Mouse (Mus musculus) myocyte (in vitro differentiated cells): ENCODE data around the gene Dvl3. TPM values are rescaled to one million over a fixed set of nuclear protein-coding genes. Genes with fewer than 3 reads are reported as not detected.

ENCODE experiments used
- H3K27me3 ChIP-seq: one replicate; pipeline ENCODE4 v1.6.1; 2011; ENCODE audit not compliant: control insufficient read depth, insufficient read depth, insufficient read length
- H3K36me3 ChIP-seq: one replicate; pipeline ENCODE4 v1.6.1; 2011; ENCODE audit not compliant: control insufficient read depth, insufficient read depth
- H3K4me2 ChIP-seq: one replicate; pipeline ENCODE4 v1.6.1; 2011; ENCODE audit warnings: low read depth, control low read depth
- H3K4me3 ChIP-seq: one replicate; pipeline ENCODE4 v1.5.1; 2011; ENCODE audit warnings: mild to moderate bottlenecking, control low read depth, moderate library complexity
- H3K79me2 ChIP-seq: one replicate; pipeline ENCODE4 v1.6.1; 2011; ENCODE audit not compliant: control insufficient read depth, insufficient read depth
- H3ac ChIP-seq: one replicate; pipeline ENCODE4 v1.6.1; 2011; ENCODE audit not compliant: control insufficient read depth, insufficient read length
- CEBPB ChIP-seq: IDR thresholded peaks from 2 replicates; pipeline ENCODE4 v1.6.1; 2011; ENCODE audit warnings: mild to moderate bottlenecking, moderate library complexity; ENCODE audit not compliant: poor library complexity, insufficient read depth, severe bottlenecking
- E2F4 ChIP-seq: IDR thresholded peaks from one replicate; pipeline ENCODE4 v1.6.1; 2011; ENCODE audit warnings: mild to moderate bottlenecking, control low read depth, moderate library complexity; ENCODE audit not compliant: insufficient read depth
- MAX ChIP-seq: IDR thresholded peaks from one replicate; pipeline ENCODE4 v1.6.1; 2011; ENCODE audit warnings: low read depth, mild to moderate bottlenecking, control low read depth
- MYOD1 ChIP-seq, 3 experiments: IDR thresholded peaks; one replicate each; pipeline ENCODE4 v1.6.1; 2011; ENCODE audit warnings: control low read depth in 2 of 3, low read depth in 2 of 3, mild to moderate bottlenecking in 2 of 3, moderate library complexity in 1 of 3; ENCODE audit not compliant: insufficient read length in 2 of 3, control insufficient read depth in 1 of 3
- MYOG ChIP-seq, 3 experiments: IDR thresholded peaks; one replicate each; pipeline ENCODE4 v1.6.1; 2011; ENCODE audit warnings: control low read depth in 2 of 3, low read depth in 2 of 3, mild to moderate bottlenecking in 2 of 3; ENCODE audit not compliant: insufficient read length in 2 of 3, control insufficient read depth in 1 of 3, insufficient read depth in 1 of 3
- POLR2A ChIP-seq: IDR thresholded peaks from one replicate; pipeline ENCODE4 v1.6.1; 2011; ENCODE audit warnings: low read depth, mild to moderate bottlenecking, control low read depth, moderate library complexity; ENCODE audit not compliant: insufficient read length
- POLR2AphosphoS2 ChIP-seq: IDR thresholded peaks from one replicate; pipeline ENCODE4 v1.6.1; 2011; ENCODE audit warnings: low read depth, control low read depth; ENCODE audit not compliant: insufficient read length
- REST ChIP-seq: IDR thresholded peaks from one replicate; pipeline ENCODE4 v1.6.1; 2011; ENCODE audit warnings: mild to moderate bottlenecking, control low read depth, moderate library complexity; ENCODE audit not compliant: insufficient read depth, insufficient read length
- SRF ChIP-seq: IDR thresholded peaks from one replicate; pipeline ENCODE4 v1.6.1; 2011; ENCODE audit warnings: low read depth; ENCODE audit not compliant: control insufficient read depth, insufficient read length
- TCF12 ChIP-seq: IDR thresholded peaks from one replicate; pipeline ENCODE4 v1.6.1; 2011; ENCODE audit warnings: mild to moderate bottlenecking, control low read depth; ENCODE audit not compliant: poor library complexity, insufficient read depth, severe bottlenecking
- TCF3 ChIP-seq: IDR thresholded peaks from one replicate; pipeline ENCODE4 v1.6.1; 2011; ENCODE audit warnings: low read depth, control low read depth; ENCODE audit not compliant: insufficient read length
- USF1 ChIP-seq: IDR thresholded peaks from one replicate; pipeline ENCODE4 v1.6.1; 2011; ENCODE audit warnings: low read depth, mild to moderate bottlenecking, control low read depth, moderate library complexity
- polyA plus RNA-seq: library from polyadenylated mRNA; unstranded; fragments of >200 nt; fragmentation: generic; extraction: Trizol; gene quantifications from one replicate; pipeline ENCODE4 v1.2.1, GENCODE M21; 2012; ENCODE audit warnings: missing spikeins

Gene Dvl3
- polyA plus RNA-seq, 1 experiment, result 32.9 TPM

GRCm38 (mm10) chr16:20489233-20489632 lies 27.5 kb upstream of the Dvl3 start:
- Histone ChIP-seq H3K36me3 (no peaks in the 10 kb centered on the region), H3ac (no peak overlapping the region)

GRCm38 (mm10) chr16:20490581-20490980 lies 26.2 kb upstream of the Dvl3 start:
- H3K27me3 ChIP-seq, result no peaks in the 10 kb centered on the region
- TF ChIP-seq TCF3 (no peak), USF1 (no peak), MYOD1 (IDR thresholded peaks at IDR 0.05; ENCODE audit: control insufficient read depth in 1 of 3, insufficient read length in 2 of 3, low read depth in 2 of 3) (no peak), MYOG (IDR thresholded peaks at IDR 0.05; ENCODE audit: control insufficient read depth in 1 of 3, insufficient read depth in 1 of 3, insufficient read length in 2 of 3, low read depth in 2 of 3) (no peak), REST (no peak), POLR2AphosphoS2 (no peak), POLR2A (no peak), E2F4 (no peak), SRF (no peak), TCF12 (no peak), CEBPB (no peak), MAX (no peak)
- no peak overlapping the region for H3K4me3 ChIP-seq
- H3K79me2 ChIP-seq, result no peaks in the 10 kb centered on the region
- H3K4me2 ChIP-seq, result no peak overlapping the region
- no peak overlapping the region for H3ac ChIP-seq
- H3K36me3 ChIP-seq, result no peaks in the 10 kb centered on the region

More at GRCm38 (mm10) chr16:20489233-20489632, 27.5 kb upstream of the Dvl3 start:
- Histone ChIP-seq H3K4me2 (no peak overlapping the region), H3K4me3 (no peak overlapping the region), H3K79me2 (no peaks in the 10 kb centered on the region), H3K27me3 (no peaks in the 10 kb centered on the region)
- no peak for TF ChIP-seq REST
- TF ChIP-seq POLR2AphosphoS2, result no peak
- TF ChIP-seq MYOG (IDR thresholded peaks at IDR 0.05; ENCODE audit: control insufficient read depth in 1 of 3, insufficient read depth in 1 of 3, insufficient read length in 2 of 3, low read depth in 2 of 3), result no peak
- TF ChIP-seq TCF3, result no peak
- TF ChIP-seq SRF, result no peak
- TF ChIP-seq TCF12, result no peak
- TF ChIP-seq MAX, result no peak
- no peak for TF ChIP-seq POLR2A
- no peak for TF ChIP-seq USF1
- TF ChIP-seq E2F4, result no peak
- no peak for TF ChIP-seq CEBPB

GRCm38 (mm10) chr16:20491301-20491700 lies 25.5 kb upstream of the Dvl3 start:
- H3K36me3 ChIP-seq, result no peaks in the 10 kb centered on the region
- H3K27me3 ChIP-seq, result no peaks in the 10 kb centered on the region

GRCm38 (mm10) chr16:20493452-20493851 lies 23.3 kb upstream of the Dvl3 start:
- no peaks in the 10 kb centered on the region for H3K27me3 ChIP-seq
- H3K36me3 ChIP-seq, result no peaks in the 10 kb centered on the region
- no peaks in the 10 kb centered on the region for H3K79me2 ChIP-seq
- no peak overlapping the region for H3ac ChIP-seq
- H3K4me3 ChIP-seq, result no peak overlapping the region
- no peak overlapping the region for H3K4me2 ChIP-seq
- TF ChIP-seq USF1, result no peak
- TF ChIP-seq MYOG (IDR thresholded peaks at IDR 0.05; ENCODE audit: control insufficient read depth in 1 of 3, insufficient read depth in 1 of 3, insufficient read length in 2 of 3, low read depth in 2 of 3), result no peak
- TF ChIP-seq E2F4, result no peak
- no peak for TF ChIP-seq REST
- no peak for TF ChIP-seq POLR2A
- no peak for TF ChIP-seq CEBPB
- TF ChIP-seq POLR2AphosphoS2, result no peak
- no peak for TF ChIP-seq TCF3
- TF ChIP-seq SRF, result no peak
- no peak for TF ChIP-seq TCF12
- no peak for TF ChIP-seq MAX
- TF ChIP-seq MYOD1 (IDR thresholded peaks at IDR 0.05; ENCODE audit: control insufficient read depth in 1 of 3, insufficient read length in 2 of 3, low read depth in 2 of 3), result no peak

More at GRCm38 (mm10) chr16:20491301-20491700, 25.5 kb upstream of the Dvl3 start:
- Histone ChIP-seq H3K79me2 (no peaks in the 10 kb centered on the region), H3ac (no peak overlapping the region), H3K4me3 (no peak overlapping the region), H3K4me2 (no peak overlapping the region)
- TF ChIP-seq TCF3 (no peak), POLR2A (no peak), E2F4 (no peak), MYOG (IDR thresholded peaks at IDR 0.05; ENCODE audit: control insufficient read depth in 1 of 3, insufficient read depth in 1 of 3, insufficient read length in 2 of 3, low read depth in 2 of 3) (no peak), USF1 (no peak), TCF12 (no peak), REST (no peak), SRF (no peak), POLR2AphosphoS2 (no peak), MAX (no peak), MYOD1 (IDR thresholded peaks at IDR 0.05; ENCODE audit: control insufficient read depth in 1 of 3, insufficient read length in 2 of 3, low read depth in 2 of 3) (no peak), CEBPB (no peak)
